Mouse (Mus musculus) erythroblast, embryonic 14.5 days (primary cell): ENCODE results near the gene Fgfr2. TPM values are rescaled to one million over a fixed set of nuclear protein-coding genes. Genes with fewer than 3 reads are reported as not detected.

Source experiments
- H3K27me3 ChIP-seq: 2 replicates; pipeline ENCODE4 v1.6.1; 2012; ENCODE audit warnings: inconsistent platforms; ENCODE audit not compliant: control insufficient read depth
- H3K36me3 ChIP-seq: 2 replicates; pipeline ENCODE4 v1.6.1; 2012; ENCODE audit warnings: mild to moderate bottlenecking, inconsistent platforms; ENCODE audit not compliant: control insufficient read depth
- H3K4me1 ChIP-seq: 2 replicates; pipeline ENCODE4 v1.6.1; 2012; ENCODE audit warnings: inconsistent platforms; ENCODE audit not compliant: control insufficient read depth
- H3K4me3 ChIP-seq: replicated peaks from 2 replicates; pipeline ENCODE3; 2012; ENCODE audit warnings: moderate library complexity, mild to moderate bottlenecking, inconsistent platforms
- H3K9me3 ChIP-seq: 2 replicates; pipeline ENCODE4 v1.6.1; 2012; ENCODE audit warnings: low read length, inconsistent platforms, mixed read lengths; ENCODE audit not compliant: control insufficient read depth
- GATA1 ChIP-seq: IDR thresholded peaks from 2 replicates; pipeline ENCODE4 v1.6.1; 2012; ENCODE audit warnings: low read length, inconsistent platforms, mixed read lengths
- TAL1 ChIP-seq: IDR thresholded peaks from 3 replicates; pipeline ENCODE4 v1.6.1; 2012; ENCODE audit warnings: low read length, inconsistent platforms, mixed read lengths
- polyA plus RNA-seq: library from polyadenylated mRNA; stranded (reverse); fragments of >175 nt; gene quantifications from 2 replicates; pipeline ENCODE4 v1.2.3, GENCODE M21; 2012

The Fgfr2 gene
- polyA plus RNA-seq, 1 experiment: not detected

DNA sequence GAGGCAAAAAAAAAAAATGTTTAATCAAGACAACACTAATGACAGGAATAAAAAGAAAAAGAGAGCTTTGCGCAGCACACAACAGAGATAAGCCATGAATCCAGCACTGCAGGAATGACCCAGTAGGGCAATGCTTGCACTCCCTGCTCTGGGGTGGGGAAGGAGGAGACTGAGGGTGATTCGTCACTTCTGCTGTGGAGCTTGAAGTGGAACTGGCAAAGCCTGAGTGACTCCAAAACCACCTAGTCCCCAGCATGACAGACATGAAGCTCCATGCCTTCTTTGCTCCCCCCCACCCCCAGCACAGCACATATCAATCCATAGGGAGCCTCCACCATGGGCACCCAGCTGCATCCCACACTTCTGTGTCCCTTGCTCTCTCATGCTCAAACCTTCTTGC lies 753.4 kb downstream of the Fgfr2 start:
- Histone ChIP-seq H3K4me3 (no peak overlapping the region), H3K36me3 (no peaks in the 10 kb centered on the region), H3K27me3 (no peaks in the 10 kb centered on the region; the same call in 1 of the 2 replicates), H3K4me1 (peaks cover 2% of the 10 kb centered on the region; the same call in 1 of the 2 replicates), H3K9me3 (no peaks in the 10 kb centered on the region)
- TF ChIP-seq TAL1 (no peak), GATA1 (no peak)

DNA sequence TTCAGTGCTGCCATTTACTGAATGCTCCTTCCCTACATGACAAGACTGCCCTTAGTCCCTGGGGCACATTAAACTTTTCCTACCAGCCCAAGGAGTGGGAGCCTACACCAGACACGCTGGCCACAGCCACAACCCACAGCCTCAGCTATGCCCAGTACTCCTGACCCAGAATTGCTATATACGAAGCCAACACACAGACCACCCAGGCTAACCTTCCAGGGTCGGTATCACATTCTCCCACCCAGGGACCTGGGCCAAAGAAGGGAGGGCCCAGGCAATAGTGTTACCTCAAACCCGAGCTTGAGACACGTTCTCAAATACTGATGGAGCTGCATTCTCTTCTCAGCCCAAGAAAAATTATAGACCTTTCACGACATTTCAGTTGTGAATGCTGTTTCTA lies 754.3 kb downstream of the Fgfr2 start:
- no peak for TF ChIP-seq GATA1
- TF ChIP-seq TAL1: no peak
- Histone ChIP-seq H3K36me3 (no peaks in the 10 kb centered on the region), H3K4me3 (no peak overlapping the region), H3K4me1 (peaks cover 2% of the 10 kb centered on the region; the same call in 1 of the 2 replicates), H3K9me3 (no peaks in the 10 kb centered on the region), H3K27me3 (no peaks in the 10 kb centered on the region; the same call in 1 of the 2 replicates)

- Histone ChIP-seq H3K27me3 (no peaks in the 10 kb centered on the region; the same call in 1 of the 2 replicates), H3K4me1 (peaks cover 2% of the 10 kb centered on the region; the same call in 1 of the 2 replicates), H3K9me3 (no peaks in the 10 kb centered on the region), H3K4me3 (no peak overlapping the region), H3K36me3 (no peaks in the 10 kb centered on the region)
- TF ChIP-seq GATA1: no peak
- TF ChIP-seq TAL1: no peak
These were observed 755.8 kb downstream of the Fgfr2 start for GRCm38 (mm10) chr7:132367344-132367743.

GRCm38 (mm10) chr7:132365703-132366384 lies 757.3 kb downstream of the Fgfr2 start:
- Histone ChIP-seq H3K27me3 (no peaks in the 10 kb centered on the region), H3K36me3 (no peaks in the 10 kb centered on the region), H3K9me3 (no peaks in the 10 kb centered on the region), H3K4me1 (peaks cover 2% of the 10 kb centered on the region; the same call in 1 of the 2 replicates), H3K4me3 (no peak overlapping the region)
- no peak for TF ChIP-seq TAL1
- no peak for TF ChIP-seq GATA1

- no peaks in the 10 kb centered on the region for H3K9me3 ChIP-seq
- H3K36me3 ChIP-seq: no peaks in the 10 kb centered on the region
- no peaks in the 10 kb centered on the region for H3K27me3 ChIP-seq
- H3K4me1 ChIP-seq: peaks cover 2% of the 10 kb centered on the region; the same call in 1 of the 2 replicates
- TF ChIP-seq GATA1: no peak
- TF ChIP-seq TAL1: no peak
- no peak overlapping the region for H3K4me3 ChIP-seq
These were observed 758.0 kb downstream of the Fgfr2 start for GRCm38 (mm10) chr7:132365111-132365510.

DNA sequence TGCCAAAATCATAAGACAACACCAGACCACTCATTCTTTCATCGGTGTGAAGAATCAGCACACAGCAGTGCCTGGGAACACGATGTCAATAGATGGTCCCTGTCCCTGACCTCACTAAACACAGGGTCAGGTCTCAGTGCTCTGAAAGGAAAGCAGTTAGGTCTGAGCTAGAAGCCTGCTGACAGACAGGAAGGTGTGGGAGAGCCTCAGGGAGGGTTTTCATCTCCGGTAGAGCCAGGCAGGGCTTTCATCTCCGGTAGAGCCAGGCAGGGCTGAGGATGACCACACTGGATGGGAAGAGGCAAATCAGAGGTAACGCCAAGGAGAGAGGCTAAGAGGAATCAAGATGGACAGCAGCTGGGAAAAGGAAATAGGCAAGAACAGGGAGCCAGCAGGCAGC lies 758.6 kb downstream of the Fgfr2 start:
- Histone ChIP-seq H3K4me3 (no peak overlapping the region), H3K9me3 (no peaks in the 10 kb centered on the region), H3K27me3 (no peaks in the 10 kb centered on the region), H3K4me1 (peaks cover 2% of the 10 kb centered on the region; the same call in 1 of the 2 replicates), H3K36me3 (no peaks in the 10 kb centered on the region)
- TF ChIP-seq GATA1 (no peak), TAL1 (no peak)

- Histone ChIP-seq H3K36me3 (no peaks in the 10 kb centered on the region), H3K4me1 (no peaks in the 10 kb centered on the region), H3K4me3 (no peak overlapping the region), H3K9me3 (no peaks in the 10 kb centered on the region), H3K27me3 (no peaks in the 10 kb centered on the region)
- TF ChIP-seq TAL1 (no peak), GATA1 (no peak)
These were observed 762.8 kb downstream of the Fgfr2 start for GRCm38 (mm10) chr7:132360336-132360735.

DNA sequence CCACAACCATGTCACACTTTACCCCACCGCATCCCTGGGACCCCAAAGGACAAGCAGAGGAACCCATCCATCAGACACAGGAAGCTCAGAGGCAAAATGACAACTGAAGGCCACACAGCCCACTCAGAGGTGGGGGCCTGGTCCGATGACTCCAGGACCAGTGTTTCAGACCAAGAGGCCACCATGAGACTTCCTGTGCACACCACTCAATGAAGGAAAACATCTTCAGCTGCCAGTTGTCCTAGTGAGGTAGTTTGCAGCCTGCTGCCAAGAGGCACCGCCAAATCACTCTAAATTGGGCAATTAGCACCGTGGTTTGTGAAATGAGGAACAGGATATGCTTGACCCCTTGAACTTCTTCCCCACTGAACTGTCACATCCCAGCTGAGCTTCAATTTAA lies 764.4 kb downstream of the Fgfr2 start:
- H3K9me3 ChIP-seq: no peaks in the 10 kb centered on the region
- no peak overlapping the region for H3K4me3 ChIP-seq
- TF ChIP-seq TAL1 (no peak), GATA1 (no peak)
- H3K27me3 ChIP-seq: no peaks in the 10 kb centered on the region
- H3K36me3 ChIP-seq: no peaks in the 10 kb centered on the region
- H3K4me1 ChIP-seq: no peaks in the 10 kb centered on the region

- Histone ChIP-seq H3K27me3 (no peaks in the 10 kb centered on the region), H3K9me3 (no peaks in the 10 kb centered on the region), H3K4me3 (no peak overlapping the region), H3K4me1 (no peaks in the 10 kb centered on the region), H3K36me3 (no peaks in the 10 kb centered on the region)
- TF ChIP-seq GATA1 (no peak), TAL1 (no peak)
These were observed 764.9 kb downstream of the Fgfr2 start for GRCm38 (mm10) chr7:132358250-132358649.

- Histone ChIP-seq H3K4me3 (no peak overlapping the region), H3K4me1 (no peaks in the 10 kb centered on the region), H3K36me3 (no peaks in the 10 kb centered on the region), H3K9me3 (no peaks in the 10 kb centered on the region), H3K27me3 (no peaks in the 10 kb centered on the region)
- TF ChIP-seq TAL1: no peak
These were observed 765.3 kb downstream of the Fgfr2 start for GRCm38 (mm10) chr7:132357841-132358237.
